Mouse (Mus musculus): Measurements from ENCODE around the gene Relch. TPM values are rescaled to one million over a fixed set of nuclear protein-coding genes. Genes with fewer than 3 reads are reported as not detected.
"Not testable (repeated sequence)": the region's sequence is repeated elsewhere in the genome, so short reads cannot be mapped to it uniquely, and the experiment has no call there.

Relch gene
- total RNA-seq (2021), result 10 to 100 TPM in 1 of 2 experiments, 1 to 10 TPM in 1; 8.0 to 11.0 TPM
- long read RNA-seq, experiment 1, partial matches to known transcripts, result 0 of 2 reads
- long read RNA-seq, experiment 1, other reads (novel, unspliced or antisense), result 1 of 2 reads
- long read RNA-seq, experiment 2, partial matches to known transcripts, result 0 of 1 reads
- long read RNA-seq, experiment 2, other reads (novel, unspliced or antisense), result 1 of 1 reads

DNA sequence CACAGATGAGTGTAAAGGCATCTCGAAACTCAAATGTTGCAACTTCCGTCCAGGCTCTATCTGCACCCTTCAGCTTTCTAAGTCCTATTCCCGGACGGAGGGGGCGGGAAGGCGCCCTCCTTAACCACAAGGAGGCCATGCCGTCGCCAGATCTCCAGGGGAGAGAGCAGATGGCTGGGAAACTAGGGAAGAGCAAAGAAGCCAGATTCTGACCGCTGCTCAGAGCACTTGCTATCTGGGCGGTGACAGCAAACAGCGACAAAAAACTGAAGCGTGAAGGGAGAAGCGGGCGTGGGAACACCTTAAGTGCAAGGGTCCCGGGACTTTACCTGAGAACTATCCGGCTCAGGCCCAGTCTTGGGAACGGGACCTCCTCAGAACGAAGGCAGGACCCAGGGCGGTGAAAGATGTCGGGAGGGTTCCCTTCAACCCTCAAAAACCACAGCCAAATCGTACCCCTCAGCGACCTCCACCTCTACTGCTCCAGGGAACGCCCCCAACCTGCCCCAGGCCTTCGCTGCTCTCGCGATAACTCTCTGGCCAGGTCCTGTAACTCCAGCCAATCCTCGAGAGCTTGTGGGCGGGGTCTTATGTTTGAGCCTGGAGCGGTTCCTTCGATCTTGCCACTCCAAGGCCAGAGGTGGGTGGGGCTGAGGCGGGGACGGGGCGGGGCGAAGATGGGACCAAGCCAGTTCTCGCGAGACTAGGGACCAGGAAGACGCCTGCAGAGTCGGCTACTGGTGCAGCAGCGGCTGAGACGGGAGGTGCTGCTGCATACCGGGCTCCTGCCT is at the start of gene Relch, which contains the start of gene Pign:
TSS of gene Relch (plus strand) at position 691 of the 791 bp plus-strand sequence.
TSS of gene Pign (minus strand) at position 507 of the 791 bp plus-strand sequence.
- DNase-seq, result peak; percentile 98

DNA sequence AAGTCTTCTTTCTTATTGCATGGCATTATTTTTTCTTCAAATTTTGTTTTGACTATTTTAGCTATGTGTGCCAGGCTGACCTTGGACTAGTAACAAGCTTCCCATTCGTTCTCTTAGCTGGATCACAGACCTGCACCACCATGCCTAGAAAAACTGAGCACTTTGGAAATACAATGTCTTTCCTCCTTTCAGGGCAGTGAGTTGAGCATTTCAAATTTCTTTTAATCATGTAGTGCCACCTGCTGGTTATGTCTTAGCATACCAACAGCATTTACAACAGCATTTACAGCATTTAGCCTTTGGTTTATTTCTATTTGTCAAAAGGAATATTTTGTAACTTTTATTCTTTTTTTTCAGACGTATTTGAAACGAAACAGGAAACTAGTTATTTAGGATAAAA is 33.2 kb upstream of the Relch start:
- DNase-seq, result no peak

DNA sequence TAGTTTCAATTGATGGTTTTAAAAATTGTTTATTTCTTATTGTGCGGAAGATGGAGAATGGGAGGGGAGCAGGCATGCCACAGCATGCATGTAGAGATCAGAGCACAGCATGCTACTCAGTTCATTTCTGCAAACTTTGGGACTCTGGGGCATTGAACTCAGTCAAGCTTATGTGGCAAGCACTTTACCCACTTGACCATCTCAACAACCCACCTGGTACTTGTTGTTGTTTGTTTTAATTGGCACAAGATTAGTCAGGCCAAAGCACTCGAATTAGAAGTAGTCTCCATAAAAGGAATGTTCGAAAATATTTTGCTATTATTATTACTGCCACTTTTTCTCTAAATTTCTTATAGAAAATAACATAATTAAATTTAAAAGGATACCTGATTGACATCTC is 19.6 kb upstream of the Relch start:
- DNase-seq, result no peak

DNA sequence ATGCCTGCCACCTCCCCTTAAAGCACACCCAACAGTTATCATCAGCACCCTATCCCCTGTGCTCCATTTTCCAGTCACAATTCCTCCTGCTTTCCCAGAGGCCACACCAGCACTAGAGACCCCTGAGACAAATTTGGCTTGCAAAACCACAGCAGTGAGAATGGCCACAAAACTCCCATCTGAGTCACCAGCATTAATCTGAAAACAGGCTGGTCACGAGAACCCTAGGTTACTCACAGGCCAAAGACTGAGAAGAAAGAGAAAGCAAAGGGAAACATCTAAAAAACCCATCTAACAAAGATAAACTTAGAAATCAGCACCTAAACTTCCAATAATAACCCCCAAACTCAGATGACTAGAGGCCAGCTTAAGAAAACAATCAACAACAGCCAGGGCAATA is 13.0 kb upstream of the Relch start:
- DNase-seq, result no peak

DNA sequence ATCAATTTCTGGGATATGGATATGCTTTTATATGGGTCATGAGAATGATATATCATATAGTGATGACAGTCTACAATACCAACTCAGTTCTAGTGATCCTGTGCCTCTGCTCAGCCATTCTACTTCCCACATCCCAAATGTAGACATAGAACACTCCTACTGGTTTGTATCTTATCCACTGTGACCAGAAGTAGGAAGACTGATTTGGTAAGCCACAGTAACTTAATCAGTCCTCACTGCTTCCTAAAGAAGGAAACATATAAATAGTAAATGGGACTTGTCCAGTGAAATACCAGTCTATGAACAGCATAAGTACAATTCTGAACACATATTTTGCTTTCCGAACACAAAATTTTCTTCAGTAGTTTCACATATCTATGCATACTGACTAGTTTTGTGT is 9.7 kb upstream of the Relch start:
- DNase-seq, result no peak

DNA sequence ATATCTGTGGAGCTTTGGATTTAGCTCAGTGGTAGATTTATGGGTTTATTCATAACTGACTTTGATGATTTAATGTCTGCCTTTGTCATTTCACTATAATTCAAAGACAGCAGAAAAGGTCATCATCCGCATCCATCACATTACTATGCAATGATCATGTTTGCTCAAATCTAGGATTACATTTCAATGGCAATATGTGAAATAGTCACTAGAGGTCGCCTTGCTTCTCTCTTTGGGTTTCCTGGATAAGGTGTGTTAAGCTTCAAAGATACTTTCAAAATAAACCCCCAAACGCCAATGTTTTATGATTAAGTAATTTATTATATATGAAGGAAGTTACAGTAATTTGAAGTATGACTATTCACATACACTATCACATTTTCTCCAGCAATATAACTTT is 3.6 kb upstream of the Relch start:
- no peak for DNase-seq

DNA sequence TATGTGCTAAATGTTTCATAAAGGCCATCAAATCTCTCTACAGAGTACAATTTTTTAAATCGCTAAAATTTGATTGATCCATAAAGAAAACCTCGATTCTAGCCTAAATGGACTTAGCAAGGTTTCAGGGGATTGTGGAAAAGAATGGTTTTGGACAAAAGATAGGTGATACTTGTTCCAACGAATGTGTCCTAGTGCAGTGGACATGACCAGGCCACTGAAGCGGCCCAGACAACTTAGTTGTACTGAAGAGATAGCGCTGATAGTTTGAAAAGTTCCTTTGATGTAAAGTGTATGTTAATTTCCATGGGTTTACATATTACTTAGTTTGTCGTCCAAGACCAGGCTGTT is 866 bp upstream of the Relch start:
- DNase-seq, result no peak

DNA sequence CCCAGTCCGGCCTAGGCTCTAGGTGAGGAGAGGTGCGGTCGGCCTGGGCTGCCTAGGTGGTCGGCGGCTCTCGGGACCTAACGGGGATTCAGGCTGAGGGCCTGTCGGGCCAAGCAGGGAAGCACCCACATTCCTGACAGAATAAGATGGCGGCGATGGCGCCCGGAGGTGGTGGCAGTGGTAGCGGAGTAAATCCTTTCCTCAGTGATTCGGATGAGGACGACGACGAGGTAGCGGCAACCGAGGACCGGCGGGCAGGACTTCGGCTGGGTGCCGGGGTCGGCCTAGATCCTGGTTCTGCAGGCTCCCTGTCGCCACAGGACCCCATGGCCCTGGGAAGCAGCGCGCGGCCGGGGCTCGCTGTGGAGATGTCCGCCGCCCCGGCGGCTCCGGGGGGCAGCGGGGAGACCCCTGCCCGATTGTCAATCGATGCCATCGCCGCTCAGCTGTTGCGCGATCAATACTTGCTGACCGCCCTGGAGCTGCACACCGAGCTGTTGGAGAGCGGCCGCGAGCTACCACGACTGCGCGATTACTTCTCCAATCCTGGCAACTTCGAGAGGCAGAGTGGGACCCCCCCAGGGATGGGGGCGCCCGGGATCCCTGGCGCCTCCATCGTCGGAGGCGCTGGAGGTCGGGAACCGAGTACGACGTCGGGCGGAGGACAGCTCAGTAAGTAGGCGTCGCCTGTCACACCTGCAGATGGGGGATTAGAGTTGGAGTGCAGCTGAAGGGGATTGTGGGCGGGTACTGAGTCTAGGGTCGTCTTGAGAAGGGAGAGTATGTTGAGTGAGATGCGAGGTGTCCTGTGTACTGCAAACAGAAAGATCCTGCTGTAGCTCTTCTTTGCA is 526 bp downstream of the Relch start:
- no peak for DNase-seq

DNA sequence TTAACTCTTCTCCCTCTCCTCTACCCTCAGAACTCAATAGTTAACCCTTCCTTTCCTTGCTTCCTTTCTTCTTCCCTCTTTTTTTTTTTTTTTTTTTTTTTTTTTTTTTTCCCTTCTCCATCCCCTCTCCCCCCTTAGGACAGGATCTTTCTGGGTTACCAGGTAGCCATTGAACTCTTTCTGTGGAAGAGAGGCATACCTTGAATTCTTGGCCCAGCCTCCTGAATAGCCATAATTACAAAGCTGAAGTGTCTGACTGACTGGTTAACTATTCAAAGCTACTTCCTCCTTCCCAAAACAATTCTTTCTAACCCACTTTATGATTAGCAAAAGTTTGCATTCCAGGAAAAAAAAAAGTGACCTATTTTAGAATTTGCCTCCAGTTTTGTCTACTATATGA is 6.0 kb downstream of the Relch start:
- DNase-seq, result no peak

DNA sequence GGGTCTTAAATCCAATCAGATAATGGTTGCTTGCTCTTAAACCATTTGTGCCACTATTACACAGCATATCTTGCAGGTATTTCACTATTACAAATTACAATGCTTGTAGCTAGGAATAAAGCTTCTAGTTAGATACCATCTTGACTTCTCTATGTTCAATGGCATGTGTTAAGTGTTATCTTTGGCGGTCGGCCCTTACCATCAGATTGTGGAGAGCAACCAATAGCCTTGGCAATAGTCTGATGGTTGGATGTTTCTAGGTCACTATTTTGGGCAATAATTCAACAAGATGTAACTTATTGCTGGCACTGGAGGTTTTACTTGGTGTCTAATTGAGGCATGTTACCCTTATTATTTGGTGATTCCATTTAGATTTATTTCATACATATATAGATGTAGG is 11.1 kb downstream of the Relch start:
- DNase-seq, result no peak

DNA sequence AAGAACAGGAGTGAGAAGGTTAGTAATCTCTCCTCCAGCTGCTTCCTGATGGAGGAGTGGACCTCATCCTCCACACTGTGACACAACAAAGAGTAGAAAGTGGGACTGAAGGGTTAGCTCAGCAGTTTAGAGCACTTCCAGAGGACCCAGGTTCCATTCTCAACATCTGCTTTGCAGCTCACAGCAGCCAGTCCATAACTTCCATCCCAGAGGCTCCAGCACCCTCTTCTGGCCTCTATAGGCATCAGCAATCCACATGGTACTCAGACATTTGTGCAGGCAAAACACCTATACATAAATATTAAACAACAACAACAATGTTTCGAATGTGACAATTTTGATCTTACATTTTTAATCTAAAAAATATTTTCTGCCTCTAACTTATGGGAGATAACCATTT is 16.9 kb downstream of the Relch start:
- no peak for DNase-seq

DNA sequence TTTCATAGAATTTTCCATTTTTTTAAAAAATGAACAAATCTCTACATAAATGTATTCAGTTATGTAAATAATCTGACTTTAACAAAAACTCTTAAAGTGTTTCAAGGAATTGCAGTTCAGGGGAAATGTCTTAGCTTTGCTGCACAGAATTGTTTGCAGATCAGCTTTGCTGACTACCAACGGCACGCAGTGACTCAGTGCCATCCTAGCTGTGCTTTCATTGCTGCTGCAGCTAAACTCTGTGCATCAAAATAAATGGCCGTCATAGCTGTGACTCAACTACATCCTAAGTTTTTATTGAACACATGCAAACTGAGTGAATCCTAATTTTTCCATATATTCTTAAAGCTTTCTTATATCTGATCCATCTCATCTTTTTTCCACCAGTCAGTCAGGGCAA is 21.8 kb downstream of the Relch start:
- no peak for DNase-seq

DNA sequence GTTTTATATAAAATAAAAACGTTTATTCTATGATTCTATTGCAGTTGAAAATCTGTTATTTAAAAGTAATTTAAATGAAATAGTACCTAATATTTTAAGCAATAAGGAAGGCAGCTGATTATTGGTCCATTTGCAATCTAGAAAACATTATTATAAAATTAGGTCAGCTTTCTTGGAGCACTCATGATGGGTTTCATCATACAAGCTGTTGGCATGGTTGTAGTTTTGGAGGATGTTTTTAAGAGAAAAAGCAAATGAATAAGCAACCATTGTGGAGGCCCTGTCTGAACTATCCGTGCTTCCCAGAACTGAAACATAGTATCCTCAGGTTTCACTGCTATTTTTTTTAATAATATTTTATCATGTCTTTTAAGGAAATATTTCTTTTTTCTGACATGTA is 31.9 kb downstream of the Relch start:
- DNase-seq, result no peak

DNA sequence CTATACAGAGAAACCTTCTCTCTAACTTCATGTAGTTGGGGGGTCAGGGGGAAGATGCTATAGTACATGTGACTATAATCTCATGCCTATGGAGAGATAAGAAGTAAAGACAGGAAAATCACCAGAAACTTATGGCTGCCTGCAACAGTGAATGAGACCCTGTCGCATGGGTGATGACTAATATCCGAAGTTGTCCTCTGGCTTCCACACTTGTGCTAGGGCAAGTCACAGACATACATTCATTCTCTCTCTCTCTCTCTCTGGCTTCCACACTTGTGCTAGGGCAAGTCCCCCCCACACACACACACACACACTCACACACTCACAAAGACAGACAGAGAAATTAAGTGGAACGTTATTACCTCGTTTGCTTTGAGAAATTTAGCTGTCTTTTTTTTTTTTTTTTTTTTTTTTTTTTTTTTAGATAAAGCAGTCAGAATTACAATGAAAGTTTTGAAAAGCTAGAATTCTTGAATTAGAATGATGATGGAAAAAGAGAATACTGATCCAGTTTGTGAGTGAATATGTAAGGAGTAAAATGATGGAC is 37.4 kb downstream of the Relch start:
- no peak for DNase-seq

DNA sequence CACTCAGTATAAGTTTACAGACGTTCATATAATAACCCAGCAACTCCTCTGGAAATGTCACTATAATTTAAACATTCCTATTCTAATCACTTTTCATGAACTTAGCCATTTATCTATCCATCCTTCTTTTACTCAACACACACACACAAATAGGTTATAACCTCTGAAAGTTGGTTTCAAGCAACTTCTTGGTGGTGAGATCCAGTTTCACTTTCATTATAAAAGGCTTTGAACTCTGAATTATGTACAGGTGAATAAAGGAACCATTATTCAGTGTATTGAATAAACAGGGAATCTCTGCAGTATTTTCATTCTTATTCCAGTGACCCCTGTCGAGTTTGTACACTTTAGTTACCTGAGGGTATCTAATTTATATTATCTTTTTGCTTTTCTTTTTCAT is 45.8 kb downstream of the Relch start:
- DNase-seq, result no peak

DNA sequence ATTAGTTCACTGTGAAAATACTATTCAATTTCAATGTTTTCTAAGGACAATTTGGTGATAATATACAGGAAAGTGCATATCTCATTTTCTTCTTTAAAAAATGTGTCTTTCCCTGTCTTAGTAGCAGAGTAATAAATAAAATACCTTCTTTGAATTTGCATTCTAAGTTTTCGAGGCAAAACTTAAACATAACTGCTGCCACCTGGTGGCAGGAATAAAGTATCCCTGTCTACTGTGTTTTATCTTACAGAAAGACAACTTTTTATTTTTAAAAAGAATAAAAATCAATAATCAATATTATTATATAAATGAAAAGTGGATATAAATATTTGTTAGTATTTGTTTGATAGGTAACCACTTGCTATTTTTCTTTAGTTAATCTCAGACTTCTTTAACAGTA is 47.6 kb downstream of the Relch start:
- no peak for DNase-seq

DNA sequence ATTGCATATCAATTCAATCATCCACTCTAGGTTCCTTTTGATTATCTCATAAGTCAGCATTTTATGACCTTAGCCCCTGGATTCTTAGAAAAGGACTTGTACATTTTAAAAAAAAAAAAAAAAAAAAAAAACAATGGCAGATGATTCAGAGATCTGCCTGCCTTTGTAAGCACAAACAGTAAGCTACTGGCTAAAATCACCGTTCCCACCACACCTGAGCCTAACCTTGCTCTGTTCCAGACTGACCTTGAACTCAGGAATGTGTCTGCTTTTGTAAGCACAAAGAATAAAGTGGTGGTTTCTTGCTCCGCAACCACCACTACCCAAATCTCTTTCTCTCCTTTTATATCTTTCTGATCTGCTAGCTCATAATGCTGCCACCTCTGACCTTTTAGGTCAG is 49.2 kb downstream of the Relch start:
- no peak for DNase-seq

DNA sequence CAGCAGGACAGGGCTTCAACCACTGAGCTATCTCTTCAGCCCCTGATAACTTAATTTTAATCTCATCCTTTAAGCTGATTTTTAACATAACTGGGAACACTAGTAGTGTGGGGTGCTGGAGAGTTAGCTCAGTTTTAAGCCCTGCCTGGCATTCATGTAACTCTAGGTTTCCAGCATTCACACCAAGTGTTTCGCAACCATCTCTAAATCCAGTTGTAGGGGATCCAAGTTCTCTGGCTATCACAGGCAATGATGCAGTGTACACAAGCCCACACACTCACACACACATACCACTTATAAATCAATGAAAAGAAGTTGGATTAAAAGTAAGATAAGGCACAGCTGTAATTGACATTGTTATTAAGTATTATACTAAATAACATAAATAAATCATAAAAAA is 54.7 kb downstream of the Relch start:
- DNase-seq, result no peak

DNA sequence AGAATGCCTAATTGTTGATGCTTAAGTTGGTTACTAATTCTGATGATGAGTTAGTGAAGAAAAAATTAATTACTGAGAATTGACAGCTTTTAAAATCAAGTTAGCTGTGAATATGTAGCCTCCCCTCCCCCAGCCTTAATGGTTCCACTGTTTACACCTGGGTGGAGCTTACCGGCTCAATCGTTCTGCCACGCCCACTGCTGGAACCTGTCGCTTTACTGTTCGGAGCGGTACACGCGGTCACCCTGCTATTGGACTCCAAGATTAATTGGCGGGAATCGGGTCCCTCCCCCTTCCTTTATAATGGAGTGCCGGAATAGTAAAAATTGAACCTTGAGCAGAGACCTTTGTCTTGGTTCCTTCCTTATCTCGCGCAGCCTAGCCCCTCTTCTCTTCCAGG is 65.6 kb downstream of the Relch start:
- DNase-seq, result not testable (repeated sequence)

DNA sequence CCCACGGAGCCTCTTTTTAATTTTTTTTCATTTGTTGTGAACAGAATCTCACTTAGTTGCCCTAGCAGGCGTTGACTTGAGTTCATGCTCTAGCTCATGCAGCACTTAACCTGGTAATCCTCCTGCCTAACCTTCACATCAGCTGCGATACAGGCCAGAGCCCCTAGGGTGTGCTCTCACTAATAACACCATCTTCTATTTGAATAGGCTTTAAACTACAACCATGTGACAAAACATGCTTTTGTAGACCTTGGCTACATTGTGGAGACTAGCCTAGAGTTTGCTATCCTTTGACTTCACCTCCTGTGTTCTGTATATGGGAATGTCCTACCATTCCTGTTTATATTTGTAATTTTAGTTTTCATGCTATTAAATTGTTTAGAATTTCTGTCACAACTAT is 71.7 kb downstream of the Relch start:
- DNase-seq, result no peak

DNA sequence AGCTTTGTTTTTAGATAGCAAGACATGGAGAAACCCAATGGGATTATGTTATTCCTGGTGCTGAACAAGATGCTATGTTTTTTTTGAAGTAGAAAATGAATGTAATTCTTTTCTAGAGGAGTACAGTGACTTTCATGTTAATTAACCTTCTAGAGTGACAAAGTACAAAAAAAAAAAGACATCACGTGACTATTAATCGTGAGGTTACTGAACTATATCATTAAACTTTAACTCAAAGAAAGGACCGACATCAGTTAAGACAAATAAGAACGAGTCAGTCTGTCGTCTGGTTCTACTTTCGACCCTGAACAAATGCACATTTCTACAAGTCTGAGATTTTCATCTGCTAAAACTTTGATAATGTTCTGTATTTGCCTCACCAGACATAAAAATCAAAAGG is 74.7 kb downstream of the Relch start:
- DNase-seq, result no peak

DNA sequence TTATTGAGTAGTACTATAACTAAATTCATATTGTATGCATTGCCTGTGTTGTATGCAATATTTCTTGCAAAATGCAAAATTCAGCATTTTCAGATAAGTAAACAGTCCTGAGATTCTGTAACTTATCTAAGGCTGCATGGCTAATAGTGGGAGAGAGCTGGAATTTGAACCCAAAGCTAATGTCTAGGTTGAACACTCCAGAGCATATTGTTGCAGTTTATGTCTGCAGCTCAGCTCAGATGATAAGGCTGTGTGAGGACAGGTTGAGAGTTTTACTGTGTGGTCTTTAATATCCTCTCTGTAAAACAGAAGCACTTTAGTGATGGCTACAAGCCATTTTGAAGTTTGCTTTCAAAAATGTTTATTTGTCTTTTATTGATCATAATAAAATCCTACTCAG is 75.8 kb downstream of the Relch start:
- DNase-seq, result no peak

DNA sequence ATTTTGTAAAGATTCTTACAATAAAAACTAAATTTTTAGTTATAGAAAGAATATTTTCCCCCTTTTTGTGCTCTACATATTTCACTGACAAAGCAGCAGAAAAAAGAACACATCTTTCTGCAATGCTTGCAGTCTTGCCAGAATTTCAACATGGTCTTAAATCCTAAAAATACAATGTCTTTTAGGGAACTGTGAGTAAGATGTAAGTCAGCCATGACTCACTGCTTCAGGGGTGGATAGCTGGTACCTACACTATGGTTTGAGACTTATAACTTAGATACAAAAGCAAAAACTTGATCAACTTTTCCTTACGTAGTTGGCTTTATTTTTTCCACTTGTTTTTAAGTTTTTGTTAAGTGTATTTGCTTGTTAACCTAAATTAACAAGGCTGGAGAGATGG is 78.8 kb downstream of the Relch start:
- no peak for DNase-seq
